Mouse (Mus musculus): ENCODE data around the gene Klk4. TPM values are rescaled to one million over a fixed set of nuclear protein-coding genes. Genes with fewer than 3 reads are reported as not detected.

The Klk4 gene
- total RNA-seq, 4 experiments from 2014 or later: not detected

DNA sequence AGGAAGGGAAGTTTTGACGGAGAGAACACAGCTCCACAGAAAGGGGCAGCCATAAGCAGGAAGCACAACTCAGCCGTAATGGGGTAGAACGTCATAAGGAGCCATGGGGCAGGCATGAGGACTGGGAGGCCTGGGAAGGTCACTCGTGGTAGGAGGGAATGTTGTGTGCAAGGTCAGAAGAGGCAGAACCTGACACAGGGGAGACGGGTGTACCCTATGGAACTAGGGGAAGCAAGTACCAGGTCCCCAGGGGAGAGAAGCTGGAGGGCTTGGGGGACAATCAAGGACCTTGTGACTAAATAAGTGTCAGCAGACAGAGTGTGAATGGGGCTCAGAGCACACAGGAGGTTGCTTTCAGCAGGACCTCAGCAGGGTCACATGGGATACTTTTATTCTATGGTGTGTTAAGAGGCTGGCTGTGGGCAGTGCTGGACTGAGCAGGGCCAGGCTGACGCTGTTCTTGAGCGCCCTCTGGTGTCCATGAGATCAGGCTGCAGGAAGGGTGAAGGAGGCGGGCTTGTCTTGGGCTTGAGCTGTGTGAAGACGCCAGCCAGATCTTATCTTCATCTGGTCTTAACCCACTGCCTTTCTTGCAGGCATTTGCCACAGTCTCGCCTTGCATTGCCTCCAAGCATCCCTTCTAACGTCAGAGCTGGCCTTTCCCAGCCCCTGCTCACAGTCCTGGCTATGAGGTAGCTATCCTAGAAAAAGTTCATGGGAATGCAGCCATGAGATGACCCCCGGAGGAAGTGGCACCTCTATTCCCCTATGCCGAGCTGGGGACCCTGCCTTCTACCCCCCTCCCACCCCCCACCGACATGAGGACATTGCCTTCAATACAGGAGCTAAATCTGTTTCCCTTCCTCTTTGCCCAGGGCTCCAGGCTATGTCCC lies 38.8 kb downstream of the Klk4 start:
- peak; percentile 26 for DNase-seq

DNA sequence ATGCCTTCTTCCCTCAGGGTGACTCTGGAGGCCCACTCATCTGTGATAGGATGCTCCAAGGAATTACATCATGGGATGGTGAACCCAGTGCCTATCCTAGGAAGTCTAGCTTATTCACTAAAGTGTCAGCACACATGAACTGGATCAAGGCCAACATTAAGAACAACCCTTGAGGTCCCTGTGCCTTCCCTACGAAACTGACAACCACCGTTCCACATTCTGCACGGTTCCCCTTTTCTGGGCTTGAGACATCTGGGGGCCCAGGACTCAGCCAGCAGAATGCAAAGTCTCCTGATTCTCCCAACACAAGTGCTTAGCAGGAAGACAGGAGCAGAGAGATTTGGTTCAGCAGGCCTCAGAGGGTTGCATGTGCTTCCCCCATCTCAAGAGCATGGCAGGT lies 39.6 kb downstream of the Klk4 start:
- DNase-seq: no peak

DNA sequence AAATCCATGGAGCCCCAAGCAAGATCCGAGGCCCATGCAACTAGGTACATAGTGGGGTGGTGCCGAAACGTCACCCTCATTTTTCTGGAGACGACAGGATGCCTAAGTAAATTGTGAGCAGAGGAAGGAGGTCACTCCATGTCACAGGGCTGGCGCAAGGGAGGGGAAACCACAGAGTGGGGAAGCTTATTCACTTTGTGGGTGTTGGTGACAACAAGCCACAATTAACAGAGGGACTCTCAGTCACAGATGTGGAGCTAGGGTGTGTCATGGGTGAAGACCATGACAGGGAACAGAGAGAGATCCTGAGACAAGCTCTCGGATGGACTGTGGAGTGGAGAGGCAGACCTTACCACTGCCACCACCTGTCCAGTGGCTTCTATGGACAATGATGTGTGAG lies 40.1 kb downstream of the Klk4 start:
- DNase-seq: no peak

- no peak for DNase-seq
Measured at GRCm38 (mm10) chr7:43921941-43922340, 41.0 kb downstream of the Klk4 start.

DNA sequence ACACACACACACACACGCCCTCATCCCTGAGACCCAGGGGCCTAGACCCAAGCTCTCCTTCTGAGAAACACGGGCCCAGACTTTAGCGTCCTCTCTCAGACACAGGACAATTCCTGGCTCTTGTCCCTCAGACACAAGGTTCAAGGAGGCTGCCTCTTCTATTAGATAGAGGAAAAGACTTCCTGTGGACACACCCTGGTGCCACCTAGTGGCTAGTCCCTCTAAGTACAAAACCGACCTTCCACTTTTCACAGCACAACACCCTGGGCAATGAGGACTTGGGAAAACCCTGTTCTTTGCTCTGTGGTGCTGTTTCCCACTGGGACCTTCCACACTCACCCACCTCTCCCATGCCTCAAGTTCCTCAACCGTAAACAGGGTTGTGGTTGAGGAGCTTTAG lies 45.0 kb downstream of the Klk4 start:
- no peak for DNase-seq

DNA sequence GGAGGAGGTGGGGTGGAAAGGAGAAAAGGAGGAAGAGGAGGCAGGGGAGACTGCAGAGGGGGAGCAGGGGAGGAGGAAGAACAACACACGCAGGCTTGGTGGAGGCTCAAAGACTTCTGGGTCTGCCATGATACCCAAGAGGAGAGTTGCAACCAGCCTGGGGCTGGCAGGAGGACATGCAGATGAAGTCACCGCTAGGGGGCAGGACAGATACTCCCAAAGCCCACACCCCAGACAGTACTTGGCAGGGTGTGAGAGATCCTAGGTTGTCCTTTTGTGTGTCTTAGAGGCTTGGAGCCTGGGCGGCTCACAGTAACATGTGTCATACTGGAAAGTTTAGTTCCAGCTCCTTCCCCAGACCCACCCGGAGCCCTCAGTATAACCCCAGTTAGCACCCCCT lies 47.6 kb downstream of the Klk4 start:
- DNase-seq: no peak

DNA sequence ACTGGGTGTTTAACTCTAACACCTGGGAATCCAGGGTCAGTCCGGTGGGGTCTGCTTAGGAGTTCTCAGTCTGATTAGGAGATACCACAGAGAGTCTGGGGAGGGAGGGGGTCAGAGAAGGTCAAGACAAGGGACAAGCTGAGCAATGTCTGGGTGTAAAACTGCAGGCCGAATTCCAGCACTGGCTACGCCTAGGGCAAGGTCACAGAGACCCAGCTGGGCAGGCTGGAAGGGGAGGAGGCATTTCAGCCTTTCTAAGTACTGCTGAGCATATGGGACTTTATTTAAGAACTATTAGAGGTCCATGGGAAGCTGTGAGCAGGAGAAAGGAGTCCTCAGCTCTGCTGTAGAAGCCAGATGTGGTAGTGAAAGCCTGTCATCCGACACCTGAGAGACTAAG lies 51.4 kb downstream of the Klk4 start:
- no peak for DNase-seq

- no peak for DNase-seq
Measured at GRCm38 (mm10) chr7:43933440-43933839, 52.5 kb downstream of the Klk4 start, which contains the start of gene Klk15. Klk15 (plus strand) TSS chr7:43933740.

DNA sequence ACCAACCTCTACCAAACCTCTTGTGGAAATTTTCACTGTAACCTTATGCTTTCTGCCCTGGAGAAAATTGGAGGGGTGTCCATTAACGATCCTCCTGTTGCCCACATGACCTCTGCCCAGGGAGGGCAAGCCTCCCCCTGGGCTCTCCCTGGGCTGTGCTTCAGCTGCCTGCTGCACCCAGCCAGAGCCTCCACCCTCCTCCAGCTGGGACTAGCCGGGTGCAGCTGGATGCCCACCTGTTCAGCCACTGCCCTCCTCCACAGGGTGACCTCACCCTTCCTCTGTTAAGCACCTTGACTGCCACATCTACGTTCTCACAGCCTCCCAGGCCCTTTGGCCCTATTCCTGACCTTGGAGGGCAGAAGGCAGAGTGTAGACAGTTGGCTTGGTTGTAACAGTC lies 53.8 kb downstream of the Klk4 start:
- DNase-seq: no peak

Other genes with a start within 250 kb of the Klk4 start
- gene Ceacam18, start 246.5 kb upstream of the Klk4 start, total RNA-seq (2022): under 1 TPM in 3 of 4 experiments, not detected in 1; 0.15 to 0.22 (median 0.19) TPM
- 1 to 10 TPM; 2.3 to 4.3 (median 3.5) TPM for gene Siglece, start 221.0 kb upstream of the Klk4 start, total RNA-seq (2022)
- 10 to 100 TPM; 11.5 to 13.4 (median 12.6) TPM for gene Ctu1, start 209.1 kb upstream of the Klk4 start, total RNA-seq (2022)
- not detected for gene Klk14, start 190.7 kb upstream of the Klk4 start, total RNA-seq (2022)
- under 1 TPM in 2 of 4 experiments, not detected in 2; 0.15 to 0.16 TPM for gene Klk13, start 168.6 kb upstream of the Klk4 start, total RNA-seq (2022)
- gene Klk12, start 112.3 kb upstream of the Klk4 start, total RNA-seq (2022): not detected
- under 1 TPM in 1 of 4 experiments, not detected in 3; 0.32 TPM for gene Klk11, start 106.6 kb upstream of the Klk4 start, total RNA-seq (2022)
- under 1 TPM; 0.23 to 0.68 (median 0.52) TPM for gene Klk10, start 100.1 kb upstream of the Klk4 start, total RNA-seq (2022)
- not detected for gene Klk9, start 89.3 kb upstream of the Klk4 start, total RNA-seq (2022)
- gene Klk8, start 83.6 kb upstream of the Klk4 start, total RNA-seq (2022): 1 to 10 TPM; 1.8 to 3.7 (median 3.2) TPM
- not detected for gene Klk7, start 69.9 kb upstream of the Klk4 start, total RNA-seq (2022)
- gene Klk6, start 56.7 kb upstream of the Klk4 start, total RNA-seq (2022): not detected
- gene Klk5, start 39.2 kb upstream of the Klk4 start, total RNA-seq (2022): not detected
- not detected for gene Klk15, start 52.6 kb downstream of the Klk4 start, total RNA-seq (2022)
- not detected for gene Klk1b8, start 69.5 kb downstream of the Klk4 start, total RNA-seq (2022)
- not detected for gene Klk1b1, start 85.6 kb downstream of the Klk4 start, total RNA-seq (2022)
- gene Klk1b9, start 94.9 kb downstream of the Klk4 start, total RNA-seq (2022): under 1 TPM in 1 of 4 experiments, not detected in 3; 0.35 TPM
- not detected for gene Klk1b11, start 114.7 kb downstream of the Klk4 start, total RNA-seq (2022)
- gene Klk1b26, start 131.0 kb downstream of the Klk4 start, total RNA-seq (2022): not detected
- gene Klk1b27, start 171.1 kb downstream of the Klk4 start, total RNA-seq (2022): not detected
- gene Klk1b21, start 221.2 kb downstream of the Klk4 start, total RNA-seq (2022): 1 to 10 TPM in 1 of 4 experiments, not detected in 3; 1.1 TPM
- gene Klk1b22, start 231.5 kb downstream of the Klk4 start, total RNA-seq (2022): not detected

All from adrenal gland, adult 8-10 months (tissue).